Mouse (Mus musculus) induced T-regulatory cell, adult 2 months (primary cell): ENCODE measurements around the gene Smtnl1.

Experiments used
- DNase-seq: peaks from one replicate; pipeline ENCODE4 v3.0.0-alpha.2; 2012; ENCODE audit warnings: low read depth

Gene Smtnl1

DNA sequence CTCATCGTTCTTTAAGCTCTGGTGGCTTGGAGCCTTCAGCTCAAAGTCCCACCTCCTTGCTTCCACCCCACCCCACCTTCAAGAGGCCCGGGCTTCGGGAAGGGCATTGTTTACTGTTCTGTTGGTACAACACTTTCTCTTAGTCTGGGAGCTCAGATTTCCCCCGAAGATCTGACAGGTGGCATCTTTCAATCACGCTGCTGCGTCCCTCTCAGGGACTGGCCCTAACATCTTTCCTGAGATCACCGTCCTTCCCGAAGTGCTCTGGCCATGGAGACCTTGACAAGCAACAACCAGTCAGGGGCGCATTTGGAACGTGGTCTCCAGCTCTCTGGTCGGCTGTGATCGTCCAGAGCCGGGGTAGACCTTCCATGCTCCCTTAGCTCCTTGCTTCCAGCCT, at the start of gene Smtnl1:
TSS of gene Smtnl1 (minus strand) at position 101 of the 400 bp plus-strand sequence.
- no peak for DNase-seq

DNA sequence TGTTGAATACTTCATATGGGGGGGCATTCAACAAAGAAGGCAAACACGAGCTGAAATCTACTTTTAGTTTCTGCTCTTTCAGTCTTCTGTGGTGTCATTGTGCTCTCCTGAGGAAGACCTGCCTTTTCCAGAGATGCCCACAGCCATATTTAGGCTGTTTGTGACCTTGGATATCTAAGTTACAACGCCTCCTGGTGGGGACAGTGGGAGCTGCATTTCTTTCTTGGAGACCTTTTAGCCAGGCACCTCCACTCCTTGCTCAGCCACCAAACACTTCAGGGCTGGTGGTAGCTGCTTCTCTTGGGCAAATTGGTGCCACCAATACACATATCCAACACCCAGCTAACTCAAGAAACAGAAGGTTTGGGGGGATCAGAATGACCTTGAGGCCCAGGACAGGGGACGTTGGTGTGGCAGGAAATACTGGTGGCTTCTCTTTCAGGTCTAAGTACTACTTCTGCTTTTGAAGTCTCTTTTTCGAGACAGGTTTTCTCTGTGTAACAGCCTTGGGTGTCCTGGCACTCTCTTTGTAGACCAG, 48.2 kb upstream of the Smtnl1 start:
- peak; percentile 67 for DNase-seq

DNA sequence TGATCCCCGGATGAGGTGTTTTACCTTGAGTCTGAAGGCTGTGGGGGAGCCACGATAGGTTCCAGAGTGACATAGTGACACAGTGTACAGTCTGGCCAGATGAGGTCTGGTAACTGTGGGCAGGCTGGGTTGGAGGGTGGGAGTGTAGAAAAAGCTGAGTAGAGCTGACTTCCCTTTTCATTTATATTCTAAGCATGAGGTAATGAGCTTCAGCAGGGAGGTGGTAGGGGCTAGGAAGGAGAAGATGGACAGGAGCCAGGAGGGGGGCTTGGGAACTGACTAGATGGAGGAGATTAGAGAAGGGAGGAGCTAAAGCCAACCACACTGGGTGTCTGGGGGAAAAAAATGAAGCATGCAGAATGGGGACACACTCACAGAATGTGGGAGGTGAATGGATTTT, 46.5 kb upstream of the Smtnl1 start:
- DNase-seq, result no peak

DNA sequence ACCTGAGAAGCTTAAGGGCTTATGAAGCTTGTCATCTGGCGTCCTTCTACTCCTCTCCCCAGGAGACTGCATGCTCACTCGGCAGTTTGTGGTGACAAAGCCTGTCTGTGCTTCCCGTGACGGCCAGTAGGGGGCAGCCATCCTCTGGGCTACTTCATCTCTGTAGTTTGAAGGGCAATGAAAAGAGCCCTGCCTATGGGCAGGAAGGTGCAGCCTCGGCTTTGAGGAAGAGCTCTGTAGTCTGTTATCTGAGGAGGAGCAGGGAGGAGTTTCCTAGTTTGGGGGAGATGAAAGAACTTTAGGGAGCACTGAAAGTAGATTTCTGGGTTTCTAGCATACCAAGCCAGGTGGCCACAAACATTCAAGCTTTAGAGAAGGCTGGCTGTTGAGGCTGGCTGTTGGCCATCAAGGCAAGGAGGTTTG, 46.1 kb upstream of the Smtnl1 start:
- DNase-seq, result peak; percentile 74

DNA sequence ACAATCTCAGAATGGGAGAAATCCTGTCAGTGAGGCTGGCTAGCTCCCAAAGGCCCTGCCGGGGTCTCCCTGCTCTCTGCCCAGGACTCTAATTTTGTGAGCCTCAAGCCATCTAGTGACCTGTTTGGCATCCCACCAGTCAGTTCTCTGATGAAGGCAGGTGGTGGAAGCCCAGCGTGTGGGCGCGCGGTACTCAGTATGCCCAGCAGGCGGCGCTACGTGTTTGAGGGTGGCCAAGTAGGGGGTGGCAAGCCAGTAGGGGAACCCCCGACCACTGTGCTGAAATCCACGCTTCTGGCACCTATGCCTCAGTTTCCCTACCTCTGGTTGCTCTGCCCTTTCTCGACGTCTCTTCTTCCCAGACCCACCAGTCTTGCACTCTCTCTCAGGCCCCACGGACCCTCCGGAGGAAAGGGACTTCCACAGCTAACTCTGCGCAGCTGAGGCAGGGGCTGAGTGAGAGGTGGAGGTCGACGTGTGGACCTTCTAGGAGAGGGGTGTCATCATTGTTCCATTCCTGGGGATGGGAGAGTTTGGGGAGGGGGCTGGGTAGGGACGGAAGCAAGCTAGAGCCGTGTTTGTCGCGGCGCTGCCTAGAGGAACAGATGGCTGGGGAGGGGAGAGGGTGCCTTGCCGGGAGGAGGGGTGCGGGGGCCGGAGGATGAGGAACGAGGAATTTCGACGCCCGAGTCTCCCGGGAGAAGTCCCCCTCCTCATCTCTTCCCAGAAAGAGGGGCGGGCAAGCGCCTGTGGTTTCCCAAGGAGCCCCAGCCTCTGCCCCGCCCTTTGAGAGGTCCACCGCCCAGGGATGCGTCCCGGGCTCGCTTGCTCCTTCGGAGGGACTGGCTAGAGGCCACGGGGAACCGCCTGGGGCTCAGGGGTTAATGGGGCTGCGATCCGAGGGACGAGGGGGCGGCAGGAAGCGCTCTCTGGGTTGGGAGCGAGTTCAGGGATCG, 43.4 kb upstream of the Smtnl1 start:
- DNase-seq, result peak; percentile 55

DNA sequence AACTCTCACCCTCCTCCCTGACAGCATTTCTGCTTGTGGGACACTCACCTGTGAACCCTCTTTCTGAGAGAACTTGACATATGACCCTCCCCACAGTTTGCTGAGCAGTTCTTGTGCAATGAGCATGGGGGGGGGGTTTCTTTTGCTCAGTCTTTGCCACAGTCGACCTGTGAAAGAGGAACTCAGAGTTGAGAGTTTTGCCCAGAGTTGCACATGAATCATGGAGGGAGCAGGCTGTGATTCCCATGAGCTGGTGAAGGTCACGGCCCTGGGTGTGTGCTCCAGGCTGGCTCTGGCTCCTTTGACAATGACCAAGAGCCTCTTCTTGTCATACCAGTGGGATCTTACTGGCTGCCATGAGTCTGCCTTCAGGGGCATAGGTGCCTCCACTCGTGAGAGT, 39.8 kb upstream of the Smtnl1 start:
- DNase-seq, result no peak

DNA sequence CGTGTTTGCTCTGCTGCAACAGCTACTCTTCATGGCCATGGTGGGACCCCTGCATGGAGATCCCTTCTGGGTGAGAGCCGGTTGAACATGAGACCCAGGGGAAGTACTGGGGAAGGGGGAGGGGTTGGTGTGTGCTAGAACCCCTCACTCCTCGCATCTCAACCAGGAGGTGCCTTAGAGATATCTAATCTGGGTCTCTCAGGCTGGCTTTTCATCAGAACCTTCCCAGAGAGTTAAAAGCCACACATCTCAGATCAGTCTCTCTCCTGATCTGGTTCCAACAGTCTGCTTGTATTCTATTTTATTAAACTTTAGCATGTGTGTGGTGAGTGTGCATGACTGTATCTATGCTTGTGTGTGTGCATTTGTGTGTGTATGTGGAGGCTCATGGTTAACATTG, 39.0 kb upstream of the Smtnl1 start:
- DNase-seq, result no peak

DNA sequence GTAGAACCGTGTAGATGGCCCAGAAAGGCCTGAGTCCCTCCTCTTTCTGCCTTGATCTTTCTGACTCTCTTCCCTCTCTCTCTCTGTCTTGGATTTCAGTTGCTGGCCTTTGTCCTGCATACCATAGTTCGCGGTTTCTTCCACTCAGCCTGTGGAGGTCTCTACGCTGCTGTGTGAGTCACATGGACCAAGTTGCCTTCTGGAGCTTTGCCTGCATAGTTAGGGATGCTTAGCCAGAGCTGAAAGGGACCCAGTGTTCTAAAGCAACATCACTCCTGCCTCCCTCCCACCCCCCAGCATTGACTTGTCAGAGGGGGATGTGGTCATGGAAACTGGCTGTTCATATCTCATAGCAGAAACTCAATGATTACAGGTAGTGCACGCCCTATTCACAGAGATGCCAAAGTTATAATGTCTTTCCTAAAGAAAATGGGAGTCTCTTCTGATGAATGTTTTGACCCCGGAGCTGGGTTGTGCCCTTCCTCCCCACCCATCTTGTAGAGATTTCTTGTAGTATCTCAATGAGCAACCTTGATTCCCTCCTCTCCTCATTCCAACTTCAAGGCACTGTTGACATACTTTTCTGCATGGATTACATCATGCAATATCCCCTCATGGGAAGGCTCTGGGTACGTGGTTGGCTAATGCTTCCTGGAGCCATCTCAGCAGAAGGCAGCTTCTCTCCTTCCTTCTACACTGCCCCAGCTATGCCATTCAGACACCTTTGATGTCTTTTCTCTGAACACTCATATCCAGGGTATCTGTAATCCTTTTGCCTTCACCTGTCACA, 37.7 kb upstream of the Smtnl1 start:
- no peak for DNase-seq

DNA sequence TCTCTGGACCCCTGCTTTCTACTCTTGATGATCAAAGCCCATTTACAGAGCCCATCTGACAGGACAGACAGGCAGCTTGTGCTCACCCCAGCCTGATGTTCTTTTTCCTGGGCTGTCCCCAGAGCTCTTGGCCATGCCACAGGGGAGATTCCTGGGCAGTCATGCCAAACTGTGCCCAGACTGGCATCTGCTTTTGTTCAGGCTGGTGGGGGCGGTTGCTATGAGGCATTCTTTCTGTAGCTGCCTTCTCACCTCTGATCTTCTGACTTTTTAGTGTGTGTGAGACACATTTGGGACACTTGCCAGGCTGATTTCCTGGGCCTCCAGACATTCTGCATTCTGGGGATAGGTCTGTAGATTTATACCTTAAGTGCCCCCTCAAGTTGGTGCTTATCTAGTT, 36.1 kb upstream of the Smtnl1 start:
- no peak for DNase-seq

DNA sequence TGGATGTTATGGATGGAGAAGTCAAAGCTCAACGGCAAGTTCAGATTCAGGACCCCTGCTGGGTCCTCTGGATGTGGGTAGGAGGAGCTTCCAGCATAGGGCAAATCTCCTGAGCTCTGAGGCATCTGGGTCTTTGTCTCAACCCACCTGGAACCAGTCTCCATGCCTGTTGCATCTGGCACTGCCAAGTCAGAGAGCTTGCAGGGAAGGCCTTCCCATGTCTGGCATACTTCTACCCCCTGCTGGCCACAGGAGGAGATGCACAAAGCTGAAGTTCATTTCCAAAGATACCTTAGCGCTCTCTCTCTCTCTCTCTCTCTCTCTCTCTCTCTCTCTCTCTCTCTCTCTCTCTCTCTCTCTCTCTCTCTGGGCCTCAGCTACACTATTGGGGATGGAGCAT, 33.3 kb upstream of the Smtnl1 start:
- DNase-seq, result peak; percentile 52

DNA sequence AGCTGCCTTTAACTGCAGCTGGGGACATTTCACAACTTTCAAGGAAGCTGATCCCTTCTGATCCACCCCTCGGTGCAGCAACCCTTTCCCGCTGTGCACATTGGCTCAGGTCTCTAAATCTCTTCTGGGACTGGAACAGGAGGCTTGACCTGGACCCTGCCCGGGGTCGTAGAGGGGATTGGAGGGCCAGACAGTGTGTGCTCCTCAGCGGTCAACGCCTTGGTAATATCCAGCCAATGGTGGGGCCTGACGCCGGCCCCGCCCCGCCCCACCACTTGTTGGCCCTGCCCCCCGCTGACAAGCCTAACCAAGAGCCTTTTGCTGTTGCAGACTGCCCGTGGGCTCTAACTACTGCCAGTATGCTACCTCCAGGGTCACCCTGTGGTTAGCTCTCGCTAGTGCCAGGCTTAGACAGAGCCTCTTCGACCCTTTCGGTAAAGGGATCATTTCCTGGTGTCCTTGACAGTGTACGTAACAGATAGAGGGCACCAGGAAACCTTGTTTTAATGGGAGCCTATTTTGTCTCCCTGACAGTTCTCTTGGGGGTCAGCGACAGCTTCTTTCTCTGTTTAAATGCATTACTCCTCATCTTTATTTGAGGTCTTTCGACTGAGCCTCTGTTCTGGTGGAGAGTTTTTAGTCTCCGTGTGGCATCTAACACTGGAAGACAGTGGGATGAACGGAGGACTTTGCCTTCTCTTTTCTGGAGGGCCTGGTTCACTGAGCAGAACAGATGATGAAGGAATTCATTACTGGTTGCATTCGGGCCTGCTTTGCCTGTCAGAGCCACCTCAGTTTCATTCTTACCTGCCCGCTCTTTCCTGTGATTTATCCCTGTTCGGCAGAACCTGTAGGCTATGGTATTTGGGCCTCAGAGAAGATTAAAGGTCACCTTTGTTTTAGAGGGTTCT, 28.9 kb upstream of the Smtnl1 start:
- no peak for DNase-seq

DNA sequence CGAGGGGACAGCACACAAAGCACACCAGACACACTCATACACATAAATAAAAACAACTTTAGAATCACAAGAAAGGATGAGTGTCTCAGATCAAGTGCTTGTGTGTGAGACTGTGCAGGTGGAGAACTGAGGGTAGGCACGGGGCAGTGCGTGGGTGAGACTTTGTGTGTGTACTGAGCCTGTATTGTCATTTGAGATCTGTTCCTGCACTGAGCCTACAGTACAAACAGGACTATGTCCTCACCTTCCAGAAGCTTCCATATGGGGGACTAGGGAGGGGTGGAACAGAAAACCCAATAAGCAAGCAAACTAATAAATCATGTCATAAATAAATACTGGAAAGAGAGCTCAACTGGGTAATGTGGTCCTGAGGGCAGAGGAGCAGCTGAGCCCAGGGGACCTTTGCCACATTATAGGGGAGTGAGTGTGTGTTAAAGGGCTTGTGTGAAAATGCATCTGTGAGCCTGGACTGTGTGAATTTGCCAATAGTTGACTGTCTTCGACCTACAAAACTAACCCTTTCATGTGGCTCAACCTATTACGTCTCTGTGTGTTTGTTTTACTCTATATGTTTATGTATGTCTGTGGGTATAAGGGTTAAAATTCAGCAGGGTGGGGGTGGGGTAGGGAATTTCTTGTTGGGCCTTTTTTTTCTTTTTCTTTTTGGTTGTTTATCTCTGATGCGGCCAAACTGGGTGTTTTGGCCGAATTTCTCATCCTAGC, 28.1 kb upstream of the Smtnl1 start:
- no peak for DNase-seq

DNA sequence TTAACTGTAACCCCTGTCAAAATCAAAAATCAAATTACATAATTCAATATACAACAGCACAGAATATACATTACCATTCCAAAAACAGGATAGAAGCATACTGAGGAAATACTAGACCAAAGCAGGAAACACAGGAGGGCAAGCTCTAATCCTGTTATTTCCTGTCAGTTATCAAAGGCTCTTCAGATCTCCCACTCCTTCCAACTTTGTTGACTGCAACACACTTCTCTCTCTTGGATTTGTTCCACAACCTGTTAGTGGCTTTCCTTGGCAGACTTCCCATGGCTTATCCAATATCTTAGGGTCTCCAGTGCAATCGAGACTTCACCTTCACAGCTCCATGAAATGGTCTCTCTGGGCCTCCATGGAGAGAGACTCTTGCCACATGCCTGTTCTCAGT, 22.8 kb upstream of the Smtnl1 start:
- no peak for DNase-seq

DNA sequence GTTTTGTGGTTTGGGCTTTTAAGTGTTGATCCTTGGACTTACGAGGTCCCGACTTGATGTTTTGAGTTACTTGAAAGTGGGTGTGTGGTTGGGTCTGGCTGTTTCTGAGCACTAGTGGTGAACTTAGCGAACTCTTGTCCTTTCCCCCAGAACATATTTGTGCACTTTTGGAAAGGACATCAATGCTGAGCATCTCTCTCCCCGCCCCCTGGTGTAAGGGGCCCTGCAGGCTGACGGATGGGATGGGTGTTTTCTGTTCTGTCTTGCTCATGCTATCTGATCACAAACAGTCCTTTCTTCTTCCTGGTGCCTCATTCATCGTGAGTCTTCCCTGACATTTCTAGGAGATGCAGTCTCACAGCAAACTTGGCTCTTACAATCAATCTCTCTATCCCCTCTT, 21.2 kb upstream of the Smtnl1 start:
- no peak for DNase-seq

DNA sequence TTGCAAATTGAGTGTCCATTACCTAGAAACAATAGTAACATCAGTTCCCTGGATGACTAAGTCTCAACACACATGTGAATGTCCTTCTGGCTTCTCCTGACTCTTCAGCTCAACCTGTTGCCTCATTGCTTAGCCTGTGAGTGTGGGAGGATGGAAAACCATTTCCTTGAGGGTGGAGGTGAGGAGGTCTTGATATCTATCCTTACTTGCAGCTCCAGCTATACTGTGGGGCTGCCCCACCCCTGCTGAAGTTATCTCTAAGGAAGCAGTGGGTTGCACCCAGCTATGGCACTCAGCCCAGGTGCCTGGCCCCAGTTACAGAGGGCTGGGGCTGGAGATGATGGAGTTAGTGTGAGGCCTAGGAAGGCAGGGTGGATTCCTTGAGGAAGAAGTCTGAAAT, 19.5 kb upstream of the Smtnl1 start:
- DNase-seq, result no peak

DNA sequence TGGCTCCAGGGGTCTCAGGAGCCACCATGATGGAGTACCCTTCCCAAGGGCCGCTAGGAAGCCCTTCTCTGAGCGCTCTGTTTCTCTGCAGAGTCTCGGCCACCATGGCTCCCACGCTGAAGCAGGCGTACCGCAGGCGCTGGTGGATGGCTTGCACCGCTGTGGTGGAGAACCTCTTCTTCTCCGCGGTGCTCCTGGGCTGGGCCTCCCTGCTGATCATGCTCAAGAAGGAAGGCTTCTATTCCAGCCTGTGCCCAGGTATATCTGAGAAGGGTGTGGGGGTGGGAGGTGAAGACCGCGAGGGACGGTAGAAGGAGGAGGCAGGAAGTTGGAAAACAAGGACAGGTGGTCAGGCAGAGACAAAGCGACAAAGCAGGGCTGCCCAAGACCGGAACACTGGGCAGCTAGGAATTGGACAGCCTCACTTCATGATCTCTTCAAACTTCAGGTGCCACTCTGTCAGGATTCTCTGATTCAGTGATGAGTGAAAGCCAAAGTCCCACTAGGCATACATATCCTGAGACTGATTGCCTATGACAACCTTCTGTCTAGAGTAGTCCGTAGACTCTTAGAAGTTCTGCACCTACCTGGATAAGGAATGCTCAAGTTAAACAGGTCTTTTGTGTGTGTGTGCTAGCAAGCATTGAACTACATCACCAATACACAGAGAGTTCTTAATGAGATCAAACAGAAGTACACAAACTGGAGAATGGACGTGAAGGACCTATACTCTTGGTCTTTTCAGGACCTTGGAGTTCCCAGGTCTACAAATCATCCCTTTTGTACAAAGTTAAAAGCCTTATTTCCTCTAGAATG, 18.5 kb upstream of the Smtnl1 start:
- DNase-seq, result peak; percentile 18

DNA sequence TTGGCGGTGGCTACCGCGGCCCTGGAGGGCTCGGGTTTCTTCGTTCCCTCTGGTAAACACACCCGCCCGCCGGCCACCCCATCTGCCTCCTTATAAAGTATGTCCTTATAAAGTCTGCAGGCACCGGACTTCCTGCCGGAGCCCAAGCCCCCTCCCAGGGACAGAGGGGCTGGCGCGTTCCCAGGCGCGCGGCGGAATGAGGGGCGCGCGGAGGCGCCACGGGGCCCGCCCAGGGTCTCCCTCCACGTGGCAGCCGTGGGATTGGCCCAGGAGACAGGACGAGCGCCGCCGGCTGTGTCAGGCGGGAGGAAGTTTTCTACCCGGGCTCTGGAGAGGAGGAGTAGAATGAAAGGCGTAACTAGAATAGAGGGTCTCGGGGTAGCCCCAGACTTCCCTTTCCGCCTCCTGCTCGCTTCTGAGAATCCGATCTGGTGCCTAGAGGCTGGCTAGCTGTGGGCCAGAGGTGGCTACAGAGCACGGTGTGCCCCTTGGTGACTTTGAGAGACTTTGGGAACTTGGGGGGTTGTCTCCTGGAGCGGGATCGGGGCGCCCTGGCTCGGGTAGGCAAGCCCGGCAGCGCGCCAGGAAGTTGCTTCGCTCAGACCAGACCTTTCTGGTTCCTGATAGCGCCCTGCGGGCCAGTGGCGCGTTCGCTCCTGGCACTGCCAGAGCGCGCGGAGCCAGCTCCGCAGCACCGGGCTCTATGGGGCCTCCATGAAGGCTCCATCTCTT, 17.7 kb upstream of the Smtnl1 start:
- DNase-seq, result peak; percentile 53

DNA sequence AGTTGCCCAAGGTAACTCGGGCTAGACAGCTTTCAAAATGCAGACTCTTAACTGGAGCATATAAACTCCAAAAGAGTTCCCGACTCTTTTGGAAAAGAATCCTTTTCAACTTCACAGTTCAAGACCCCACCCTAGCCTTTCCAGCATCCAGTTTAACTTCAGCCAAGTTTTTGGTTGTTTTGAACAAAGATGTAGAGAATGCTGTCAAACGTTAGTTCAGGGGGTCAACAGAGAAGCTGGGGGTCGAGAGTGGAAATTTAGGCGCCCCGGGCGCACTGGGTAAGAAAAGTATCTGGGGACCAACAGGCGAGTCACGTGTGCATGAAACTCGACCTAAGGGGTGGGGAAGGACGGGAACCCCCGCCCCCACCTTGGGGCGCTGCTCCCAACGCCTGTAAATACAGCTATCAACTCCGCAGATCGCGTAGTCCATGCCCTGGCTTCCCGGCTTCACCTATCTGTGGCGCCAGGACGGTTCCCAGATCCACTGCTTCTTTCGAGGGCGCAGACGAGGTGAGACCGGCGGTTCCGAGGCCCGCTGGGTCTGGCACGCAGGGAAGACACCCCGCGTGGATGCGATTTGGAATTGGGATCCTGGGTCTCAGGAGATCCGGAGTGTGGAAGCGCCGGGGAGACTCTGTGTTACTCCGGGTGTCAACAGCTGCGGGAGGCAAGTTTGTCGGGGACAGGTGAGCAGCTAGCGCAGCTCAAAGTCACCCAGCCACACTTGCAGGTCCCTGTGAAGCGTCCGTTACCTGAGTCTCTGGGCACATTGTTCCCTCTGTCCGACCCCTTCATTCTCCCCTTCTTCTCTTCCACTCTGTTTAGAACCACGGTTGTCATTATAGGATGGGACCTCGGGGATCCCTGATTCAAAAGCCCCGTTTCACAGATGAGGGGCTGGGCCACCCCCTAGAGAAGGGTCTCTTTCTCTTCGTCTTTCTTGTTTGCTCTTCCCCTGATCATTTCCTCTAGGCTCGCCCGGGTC, 16.8 kb upstream of the Smtnl1 start:
- DNase-seq, result peak; percentile 24
